Mouse (Mus musculus) mature B cell (primary cell): ENCODE data around the gene Gclm.

ENCODE experiments used
- in situ Hi-C: fragments of 300-500 bp; cut with MboI; formaldehyde crosslinking; loops from 2 replicates; pipeline ENCODE4 v1.14.3; 2019

The Gclm gene

DNA sequence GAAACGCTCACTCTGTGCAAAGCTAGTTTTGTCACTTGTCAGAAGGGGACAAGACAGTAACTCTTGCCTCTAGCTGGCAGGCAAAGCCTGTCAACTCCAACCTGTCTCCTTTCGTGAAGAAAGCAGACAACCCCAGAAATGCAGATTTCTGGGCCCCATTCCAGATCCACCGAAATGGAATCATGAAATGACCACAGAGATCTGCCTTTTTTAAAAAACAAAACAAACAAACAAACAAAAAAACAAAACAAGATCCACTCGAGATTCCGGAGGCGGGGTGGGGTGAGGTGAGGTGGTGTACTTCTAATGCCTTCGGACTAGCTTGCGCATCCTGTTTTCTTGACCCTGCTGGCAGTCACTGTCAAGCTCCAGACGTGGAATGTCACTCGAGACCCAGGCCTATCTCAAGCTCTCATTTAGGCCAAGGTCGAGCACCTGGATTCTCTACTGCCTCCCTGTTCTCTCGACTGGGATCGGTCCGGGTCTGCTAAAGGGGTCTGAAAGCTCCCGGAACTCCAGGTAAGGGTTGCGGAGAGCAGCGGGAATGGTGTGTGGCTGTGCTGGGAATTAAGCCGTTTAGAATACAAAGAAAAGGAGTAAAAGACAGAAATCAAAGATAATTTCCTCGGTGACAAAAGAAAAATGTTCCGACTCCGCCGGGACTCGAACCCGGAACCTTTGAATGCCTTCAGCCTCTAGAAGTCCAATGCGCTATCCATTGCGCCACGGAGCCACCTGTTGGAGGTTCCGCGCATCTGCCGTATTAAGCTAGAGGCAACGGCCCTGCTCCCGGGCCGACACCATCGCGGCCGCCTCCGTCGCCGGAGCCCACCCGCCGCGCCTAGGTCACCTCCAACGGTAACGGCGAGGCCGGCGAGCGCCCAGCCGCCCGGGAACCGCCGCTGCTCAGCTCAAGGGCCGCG lies 47.2 kb downstream of the Gclm start:
- in situ Hi-C loops = no loop called here

DNA sequence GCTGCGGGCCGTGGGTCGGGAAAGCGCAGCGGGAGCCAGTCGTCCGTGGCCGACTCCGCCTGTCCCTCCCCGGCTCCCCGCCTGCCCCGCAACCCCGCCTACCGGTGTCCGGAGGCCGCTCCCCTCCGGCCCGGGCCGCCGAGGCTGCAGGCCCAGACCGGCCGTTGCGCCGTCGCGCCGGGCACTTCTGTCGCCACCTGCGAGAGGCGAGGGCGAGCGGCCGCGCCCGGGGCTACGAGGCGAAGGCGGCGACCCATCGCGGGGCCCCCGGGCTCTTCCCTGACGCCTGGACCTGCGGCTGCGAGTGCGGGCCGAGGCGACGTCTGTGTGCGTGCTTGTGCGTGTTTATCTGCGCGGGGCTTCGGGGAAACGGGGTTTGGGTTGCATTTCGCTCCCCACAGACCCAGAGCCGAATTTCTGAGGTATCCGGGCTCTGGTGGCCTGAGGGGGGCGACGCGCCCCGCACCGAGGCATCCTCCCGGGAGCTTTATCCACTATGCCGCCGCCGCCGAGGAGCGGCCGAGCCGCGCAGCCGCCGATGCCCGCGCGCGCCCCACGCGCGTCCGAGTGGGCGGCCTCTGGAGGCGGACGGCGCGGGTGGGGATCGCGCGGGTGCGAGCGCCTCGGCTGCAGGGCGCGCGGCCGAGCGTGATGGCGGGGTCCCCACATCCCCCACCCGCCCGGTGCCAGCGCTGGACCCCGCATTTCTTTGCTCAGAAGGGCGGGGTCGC lies 48.0 kb downstream of the Gclm start:
- in situ Hi-C loops = no loop called here

DNA sequence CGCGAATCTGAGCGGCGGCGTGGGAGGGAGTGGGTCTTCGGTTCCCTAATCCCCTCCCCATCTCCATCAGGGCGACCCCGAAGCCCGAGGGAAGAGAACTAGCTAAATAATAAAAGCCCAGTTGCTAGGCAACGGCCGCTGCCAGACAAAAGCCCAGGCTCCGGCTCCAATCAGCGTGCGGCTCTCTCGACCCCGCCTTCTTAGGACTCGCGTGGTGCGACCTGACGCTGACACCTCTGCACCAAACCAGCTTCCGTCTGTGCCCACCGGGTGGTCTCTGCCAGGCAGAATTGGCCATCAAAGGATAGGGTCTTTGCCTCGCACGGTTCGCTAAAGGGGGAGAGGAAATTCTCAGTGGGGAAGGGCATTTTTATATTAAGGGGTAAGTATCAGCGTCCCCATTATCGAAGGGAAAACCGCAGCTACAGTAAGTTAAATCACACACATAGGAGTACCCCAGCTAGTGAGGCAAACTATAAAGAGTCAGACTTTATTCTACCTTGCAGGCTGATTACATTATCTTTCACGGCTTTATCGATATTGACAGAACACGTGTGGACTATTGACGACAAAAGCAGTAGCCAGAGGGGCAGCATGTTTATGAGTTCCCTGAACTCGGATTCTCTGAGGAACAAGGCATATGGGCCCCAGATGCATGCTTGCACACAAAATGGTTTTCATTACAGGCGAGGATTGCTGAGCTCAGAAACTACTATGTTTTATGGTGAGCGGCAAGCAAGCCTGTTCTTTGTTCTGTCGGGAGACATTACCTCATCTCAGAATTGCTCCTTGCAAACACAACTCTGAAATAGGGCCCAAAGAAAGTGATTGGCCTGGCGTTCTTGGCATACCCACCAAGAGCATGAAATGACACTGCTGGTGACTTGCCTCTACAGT lies 48.8 kb downstream of the Gclm start, which contains the start of gene Bcar3:
Gene Bcar3 (plus strand): TSS at position 183 of the 897 bp plus-strand sequence.
- in situ Hi-C loops = no loop called here

DNA sequence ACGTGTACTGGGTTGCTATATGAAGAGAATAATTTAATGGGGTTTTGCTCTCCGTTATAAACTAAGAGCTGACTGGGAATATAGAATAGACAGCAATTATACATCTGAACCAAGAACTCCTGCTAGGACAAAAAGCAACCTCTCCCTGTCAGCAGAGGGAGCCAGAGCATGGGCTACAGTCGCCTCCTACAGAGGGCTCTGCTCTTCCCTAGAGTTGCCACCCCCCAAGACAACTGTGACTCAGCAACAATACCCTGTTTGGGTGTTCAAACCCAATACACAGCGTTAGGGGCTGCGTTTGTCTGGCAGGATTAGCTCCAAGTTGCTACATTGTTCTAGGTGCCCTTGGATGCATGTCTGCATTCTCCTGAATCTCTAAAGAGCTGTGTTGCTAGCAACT lies 50.2 kb downstream of the Gclm start:
- in situ Hi-C loops = no loop called here

DNA sequence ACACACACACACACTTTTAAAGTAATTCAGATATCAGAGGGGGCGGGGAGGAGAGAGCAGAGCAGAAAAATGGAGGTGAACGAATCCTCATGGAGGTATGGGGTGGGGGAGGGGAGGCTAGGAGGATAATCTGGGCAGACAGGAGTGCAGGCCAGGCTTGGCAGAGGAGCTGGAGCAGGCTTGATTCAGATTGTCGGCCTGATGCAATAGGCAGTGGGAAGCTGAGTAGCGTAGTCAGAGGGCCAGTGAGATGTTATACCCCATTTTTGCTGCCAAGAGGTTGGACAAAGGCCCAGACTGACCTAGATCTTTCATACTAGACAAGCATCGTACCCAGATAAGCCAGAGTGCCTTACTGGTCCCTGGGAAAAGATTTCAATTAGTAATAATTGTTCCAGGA lies 51.6 kb downstream of the Gclm start:
- in situ Hi-C loops = no loop called here

DNA sequence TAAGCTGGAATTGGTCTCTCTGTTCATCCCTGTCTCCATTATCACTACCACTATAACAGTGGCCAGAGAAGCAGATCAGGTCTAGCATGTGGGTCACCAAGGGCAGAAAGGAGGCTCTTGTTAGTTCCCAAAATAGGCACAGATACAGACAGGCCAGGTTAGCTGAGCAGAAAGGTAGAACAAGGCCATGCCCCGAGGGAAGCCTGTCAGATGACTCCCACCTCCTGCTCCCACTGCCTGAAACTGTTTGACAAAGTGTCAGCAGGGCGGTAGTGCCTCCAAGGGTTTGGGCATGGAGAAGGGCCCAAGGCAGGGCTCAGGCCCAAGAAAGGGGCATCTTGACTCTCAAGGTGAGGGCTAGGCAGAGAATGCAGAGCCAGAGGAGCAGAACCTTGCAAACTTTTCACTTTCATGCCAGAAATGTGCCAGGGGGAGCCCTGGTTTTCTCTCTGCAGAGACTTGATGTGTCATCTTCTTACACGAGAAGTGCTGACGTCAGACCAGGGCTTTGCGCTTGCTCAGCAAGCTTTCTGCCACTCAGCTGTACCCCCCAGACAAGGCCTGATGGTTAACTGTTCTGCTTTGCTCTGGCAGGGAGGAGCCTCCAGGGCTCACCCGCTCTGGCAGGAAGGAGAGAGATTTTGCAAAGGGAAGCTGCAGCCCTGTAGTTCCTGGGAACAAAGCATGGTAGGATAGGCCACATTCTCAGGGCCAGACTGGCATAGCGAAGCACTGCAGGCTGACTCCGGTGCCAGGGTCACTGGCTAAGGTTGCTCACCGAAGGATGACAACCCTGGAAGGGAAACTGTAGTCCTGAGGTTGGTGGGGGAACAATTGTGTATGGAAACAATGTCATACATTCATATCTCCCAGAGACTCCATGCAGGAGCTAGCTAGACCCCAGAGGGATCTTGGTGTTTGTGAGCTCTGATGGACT lies 55.9 kb downstream of the Gclm start:
- in situ Hi-C loops = no loop called here

DNA sequence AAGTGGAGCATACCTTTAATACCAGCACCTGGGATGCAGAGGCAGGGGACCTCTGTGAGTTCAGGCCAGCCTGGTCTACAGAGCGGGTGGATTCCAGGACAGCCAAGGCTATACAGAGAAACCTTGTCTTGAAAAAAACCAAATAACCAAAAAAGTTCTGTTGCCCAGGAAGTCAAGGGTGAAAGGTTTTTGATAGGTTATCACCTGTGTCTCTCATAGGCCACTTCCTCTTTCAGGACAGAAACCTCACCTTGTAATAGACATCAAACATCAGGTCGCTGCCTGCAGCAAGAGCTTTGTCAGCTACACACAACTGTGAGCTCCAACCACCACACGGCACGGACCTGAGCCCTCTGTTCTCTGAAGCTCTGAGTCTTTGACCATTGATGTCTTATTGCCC lies 59.2 kb downstream of the Gclm start:
- in situ Hi-C loops = no loop called here

DNA sequence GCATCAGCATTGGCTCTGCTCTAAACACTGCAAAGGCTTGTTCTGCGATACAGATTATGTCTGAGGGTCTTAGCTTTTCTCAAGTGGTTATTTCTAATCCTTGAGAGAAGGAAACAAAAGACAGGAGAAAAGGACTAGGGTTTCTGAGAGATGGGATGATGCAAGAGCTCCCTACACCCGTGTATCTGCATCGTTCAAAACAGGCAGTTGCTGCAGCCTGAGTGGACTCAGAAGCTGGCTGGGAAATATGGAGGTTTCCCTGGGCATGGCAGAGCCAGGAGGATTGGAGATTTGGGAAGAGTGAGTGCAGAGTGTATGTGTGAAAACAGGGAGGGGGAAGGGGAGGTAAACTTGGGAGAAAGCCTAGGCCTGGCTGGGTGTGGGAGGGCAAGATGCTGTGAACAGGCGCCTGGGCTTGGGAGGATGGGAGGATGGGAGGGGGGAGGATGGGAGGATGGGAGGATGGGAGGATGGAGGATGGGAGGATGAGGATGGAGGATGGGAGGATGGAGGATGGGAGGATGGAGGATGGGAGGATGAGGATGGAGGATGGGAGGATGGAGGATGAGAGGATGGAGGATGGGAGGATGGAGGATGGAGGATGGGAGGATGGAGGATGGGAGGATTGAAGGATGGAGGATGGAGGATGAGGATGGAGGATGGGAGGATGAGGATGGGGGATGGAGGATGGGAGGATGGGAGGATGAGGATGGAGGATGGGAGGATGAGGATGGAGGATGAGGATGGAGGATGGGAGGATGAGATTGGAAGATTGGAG lies 62.7 kb downstream of the Gclm start:
- in situ Hi-C loops = no loop called here

DNA sequence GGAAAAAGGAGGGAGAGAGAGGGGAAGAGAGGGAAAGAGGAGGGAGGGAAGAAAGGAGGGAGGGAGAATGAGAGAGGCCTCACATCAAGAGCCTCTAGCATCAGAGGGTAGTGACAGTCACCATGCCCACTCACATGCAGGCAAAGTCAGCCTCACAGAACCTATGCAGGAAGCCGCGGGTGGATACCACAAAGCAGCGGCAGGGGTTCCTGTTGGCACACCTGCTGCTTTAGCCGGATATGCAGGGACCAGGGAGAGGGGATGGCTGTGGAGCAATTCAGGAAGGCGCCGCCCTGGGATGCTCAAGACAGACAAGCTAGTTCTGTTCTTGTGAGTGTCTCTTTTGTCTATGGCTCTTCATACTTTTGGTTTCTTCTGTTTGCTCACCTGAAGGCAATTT lies 63.6 kb downstream of the Gclm start:
- in situ Hi-C loops = no loop called here

DNA sequence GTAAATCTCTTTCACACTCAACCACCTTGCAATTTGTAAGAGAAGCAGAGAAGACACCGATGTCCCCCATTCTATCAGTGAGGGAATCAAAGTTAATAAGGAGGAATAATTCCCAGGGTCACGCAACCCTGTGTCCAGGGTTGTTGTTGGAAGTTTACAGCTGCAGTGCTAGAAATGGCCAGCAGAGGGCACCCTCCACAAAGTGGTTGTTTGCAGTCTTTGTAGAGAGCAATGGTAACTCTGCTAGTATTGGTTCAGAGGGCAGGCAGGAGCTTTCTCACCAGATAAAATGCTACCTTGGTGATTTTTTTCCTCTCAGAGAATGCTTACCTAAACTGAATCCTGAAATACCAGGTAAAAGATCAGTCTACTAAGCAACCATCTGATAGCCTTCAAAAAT lies 66.7 kb downstream of the Gclm start:
- in situ Hi-C loops = loop anchor here (10.0 kb wide), 1 partner anchor 323 kb away; no protein-coding TSS in a partner anchor

DNA sequence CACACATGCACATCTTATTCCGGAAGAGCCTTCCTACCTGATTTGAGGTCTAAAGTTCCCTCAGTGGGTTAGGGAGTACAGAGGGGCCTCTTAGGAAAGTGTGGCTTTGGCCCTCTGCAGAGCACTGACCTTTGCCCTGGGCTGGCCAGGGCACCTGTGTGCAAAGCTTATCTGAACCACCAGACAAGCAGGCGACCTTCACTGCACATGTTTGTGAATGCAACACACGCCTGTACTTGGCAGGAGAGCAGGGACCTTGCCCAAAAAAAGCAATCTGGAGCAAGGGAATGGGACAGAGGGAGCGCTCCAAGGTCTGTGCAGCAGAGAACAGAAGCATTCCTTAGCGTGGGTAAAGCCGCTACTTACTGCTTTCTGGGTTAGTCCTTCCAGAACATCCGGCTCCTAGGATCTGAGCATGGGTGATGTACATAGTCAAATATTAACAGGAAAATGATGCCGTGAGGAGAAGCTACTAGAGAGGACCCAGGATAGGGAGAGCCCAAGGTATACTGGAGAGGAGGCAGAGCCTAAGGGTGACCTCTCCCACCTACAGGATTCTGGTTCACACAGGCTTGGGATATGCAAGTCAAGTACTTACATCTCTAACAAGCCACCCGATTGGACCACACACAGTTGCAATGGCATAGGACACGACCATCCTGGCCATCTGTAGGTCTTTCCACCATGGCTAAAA lies 67.7 kb downstream of the Gclm start:
- in situ Hi-C loops = loop anchor here (10.0 kb wide), 1 partner anchor 322 kb away; no protein-coding TSS in a partner anchor

DNA sequence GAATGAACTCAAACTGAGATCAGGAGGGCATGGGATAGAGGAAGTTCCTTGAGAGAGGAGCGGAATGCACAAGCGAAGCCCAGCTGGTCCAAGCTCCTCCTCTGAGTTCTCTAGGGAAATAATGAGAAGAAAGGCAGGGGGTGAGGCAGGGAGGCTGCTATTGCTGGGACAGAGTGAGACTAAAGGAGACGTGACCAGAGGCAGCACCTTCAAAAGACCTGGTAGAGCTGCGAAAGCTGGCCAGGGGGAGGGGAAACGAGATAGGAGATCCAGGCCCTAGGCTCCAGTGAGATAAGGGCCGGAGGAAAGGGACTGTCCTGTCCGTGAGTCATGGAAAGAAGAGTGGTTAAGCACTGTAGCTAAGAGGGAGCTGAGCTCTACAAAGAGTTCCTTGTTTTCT lies 68.6 kb downstream of the Gclm start:
- in situ Hi-C loops = loop anchor here (10.0 kb wide), 1 partner anchor 321 kb away; no protein-coding TSS in a partner anchor

DNA sequence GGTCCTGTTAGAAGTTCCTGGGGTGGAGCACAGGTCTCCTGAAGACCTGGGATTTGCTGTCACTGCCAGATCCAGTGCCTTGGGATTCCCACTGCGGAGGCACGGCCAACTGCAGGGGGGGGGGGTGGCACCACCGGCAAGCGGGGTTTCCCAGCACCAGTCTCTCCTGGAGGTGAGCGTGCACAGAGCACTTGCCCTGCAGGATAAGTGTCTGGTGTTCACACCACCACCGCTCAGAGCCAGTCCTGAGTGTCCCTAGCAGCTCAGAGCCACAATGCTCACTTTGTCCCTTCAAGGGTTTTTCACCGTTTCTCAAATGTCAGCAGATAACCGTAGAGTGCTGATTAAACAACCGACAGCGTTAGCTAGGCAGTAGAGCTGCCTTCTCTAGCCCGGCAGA lies 71.3 kb downstream of the Gclm start:
- in situ Hi-C loops = loop anchor here (10.0 kb wide), 1 partner anchor 318 kb away; no protein-coding TSS in a partner anchor

DNA sequence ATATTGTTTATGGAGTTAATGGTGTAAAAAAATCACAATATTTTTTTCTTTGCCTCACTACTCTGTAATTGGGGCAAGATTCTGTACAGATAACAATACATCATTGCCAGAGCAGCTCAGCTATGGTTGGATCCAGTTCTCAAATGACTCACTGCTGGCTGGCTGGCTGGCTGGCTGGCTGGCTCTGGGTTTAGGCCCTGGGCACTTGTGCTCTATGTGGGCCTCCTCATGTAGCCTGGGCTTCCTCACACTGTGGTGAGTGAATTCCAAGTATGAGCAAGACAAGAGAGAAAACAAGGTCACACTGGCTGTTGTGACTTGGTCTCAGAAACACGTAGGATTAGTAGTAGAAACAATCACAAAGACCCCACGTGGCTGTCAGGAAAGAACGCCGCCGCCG lies 72.0 kb downstream of the Gclm start:
- in situ Hi-C loops = loop anchor here (10.0 kb wide), 1 partner anchor 317 kb away; no protein-coding TSS in a partner anchor
